Mouse (Mus musculus) forebrain, embryonic 13.5 days (tissue): Measurements from ENCODE around the gene Chd4. TPM values are rescaled to one million over a fixed set of nuclear protein-coding genes. Genes with fewer than 3 reads are reported as not detected.

Experiments used
- ATAC-seq: fragments of 200-750 bp; cut with Nextera tagmentation; 2 replicates; pipeline ENCODE4 v1.8.0; 2017
- H3K27ac ChIP-seq: fragments of 300-500 bp; sonication (generic); 2 replicates; pipeline ENCODE4 v1.5.1; 2015; ENCODE audit warnings: inconsistent platforms, mild to moderate bottlenecking, moderate library complexity
- H3K27me3 ChIP-seq: fragments of 300-500 bp; sonication (generic); 2 replicates; pipeline ENCODE4 v1.6.1; 2015; ENCODE audit warnings: mild to moderate bottlenecking, inconsistent platforms
- H3K36me3 ChIP-seq: fragments of 300-500 bp; sonication (generic); 2 replicates; pipeline ENCODE4 v1.6.1; 2015; ENCODE audit warnings: mild to moderate bottlenecking, inconsistent platforms; ENCODE audit not compliant: poor library complexity, severe bottlenecking
- H3K4me1 ChIP-seq: fragments of 300-500 bp; sonication (generic); 2 replicates; pipeline ENCODE4 v1.6.1; 2015; ENCODE audit warnings: inconsistent platforms
- H3K4me2 ChIP-seq: fragments of 300-500 bp; sonication (generic); 2 replicates; pipeline ENCODE4 v1.6.1; 2015; ENCODE audit warnings: inconsistent platforms, mild to moderate bottlenecking, moderate library complexity
- H3K4me3 ChIP-seq: fragments of 300-500 bp; sonication (generic); 2 replicates; pipeline ENCODE4 v1.5.1; 2015; ENCODE audit warnings: mild to moderate bottlenecking, inconsistent platforms
- H3K9ac ChIP-seq: fragments of 300-500 bp; sonication (generic); 2 replicates; pipeline ENCODE4 v1.6.1; 2015; ENCODE audit warnings: mild to moderate bottlenecking, inconsistent platforms
- H3K9me3 ChIP-seq: fragments of 300-500 bp; sonication (generic); replicated peaks from 2 replicates; pipeline ENCODE4 v1.6.1; 2016; ENCODE audit warnings: inconsistent platforms
- WGBS: fragments of 180-500 bp; shearing (Covaris S2); methylation state at CpG from one replicate; pipeline ENCODE4 v1.1.7; 2015; 5-methylcytosine and 5-hydroxymethylcytosine counted together
- polyA plus RNA-seq: library from polyadenylated mRNA; unstranded; fragments of >200 nt; fragmentation: Nextera tagmentation; extraction: Ambion mirVana; gene quantifications from 2 replicates; pipeline ENCODE4 v1.2.1, GENCODE M21; 2015

Chd4 gene
- polyA plus RNA-seq, 1 experiment from 2014 or later, result 114 TPM

DNA sequence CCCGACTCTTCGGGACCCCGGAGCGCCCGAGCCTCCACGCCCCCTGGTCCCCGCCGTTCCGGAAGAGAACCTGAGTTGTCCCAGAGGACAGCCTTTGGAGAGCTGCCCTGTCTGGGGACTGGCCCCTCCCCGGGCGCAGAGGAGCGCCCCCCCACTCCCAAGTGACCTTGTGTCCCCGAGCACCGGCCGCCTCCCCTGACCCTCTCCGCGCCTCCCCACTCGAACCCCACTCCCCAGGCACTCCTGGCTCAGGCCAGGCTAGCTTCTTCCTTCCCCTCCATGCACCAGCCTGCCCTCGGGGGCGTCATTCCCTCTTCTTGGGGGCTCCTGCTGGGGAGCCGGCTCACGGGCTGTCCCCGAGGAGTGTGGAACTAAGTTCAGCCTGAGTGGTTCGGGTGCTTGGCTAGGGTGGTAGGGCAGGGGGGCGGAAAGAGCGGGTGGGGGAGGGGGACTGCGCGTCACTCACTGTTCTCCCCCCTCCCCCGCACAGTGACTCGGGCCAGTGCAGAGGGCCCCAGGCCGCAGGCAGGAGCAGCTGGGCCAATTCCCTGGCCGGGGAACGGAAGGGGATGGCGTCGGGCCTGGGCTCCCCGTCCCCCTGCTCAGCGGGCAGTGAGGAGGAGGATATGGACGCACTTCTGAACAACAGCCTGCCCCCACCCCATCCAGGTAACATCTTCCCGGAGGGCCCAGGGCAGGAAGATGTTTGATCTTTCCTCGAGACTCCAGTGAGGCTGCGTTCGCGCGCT, 990 bp downstream of the Chd4 start:
- Histone ChIP-seq H3K9me3 (no peaks in the 10 kb centered on the region), H3K4me1 (peaks cover 42% of the 10 kb centered on the region), H3K9ac (peak overlapping the region; percentile 97), H3K36me3 (peaks cover 38% of the 10 kb centered on the region), H3K4me3 (peak overlapping the region; percentile 97), H3K27me3 (no peaks in the 10 kb centered on the region), H3K4me2 (peak overlapping the region; percentile 97), H3K27ac (peak overlapping the region; percentile 95)
- WGBS, result 1% methylated on average over 40 of the region's 44 CpGs
- ATAC-seq, result peak; percentile 36

- peak; percentile 7 for ATAC-seq
- H3K9me3 ChIP-seq, result no peaks in the 10 kb centered on the region
- under 1% methylated on average over 12 of the region's 12 CpGs for WGBS
- H3K27ac ChIP-seq, result peak overlapping the region; percentile 95
- H3K4me2 ChIP-seq, result peak overlapping the region; percentile 97
- peaks cover 44% of the 10 kb centered on the region for H3K36me3 ChIP-seq
- H3K4me1 ChIP-seq, result peaks cover 42% of the 10 kb centered on the region
- peak overlapping the region; percentile 97 for H3K9ac ChIP-seq
- peak overlapping the region; percentile 97 for H3K4me3 ChIP-seq
- no peaks in the 10 kb centered on the region for H3K27me3 ChIP-seq
These were observed 1.5 kb downstream of the Chd4 start for GRCm38 (mm10) chr6:125097346-125097689.

- ATAC-seq, result no peak
- Histone ChIP-seq H3K4me1 (peaks cover 42% of the 10 kb centered on the region), H3K27me3 (no peaks in the 10 kb centered on the region), H3K9ac (peak overlapping the region; percentile 97), H3K36me3 (peaks cover 50% of the 10 kb centered on the region), H3K4me3 (peak overlapping the region; percentile 97), H3K4me2 (peak overlapping the region; percentile 97), H3K9me3 (no peaks in the 10 kb centered on the region), H3K27ac (peak overlapping the region; percentile 6; the same call in 1 of the 2 replicates)
- 53% methylated on average over 8 of the region's 8 CpGs for WGBS
These were observed 2.2 kb downstream of the Chd4 start for GRCm38 (mm10) chr6:125097951-125098350.

DNA sequence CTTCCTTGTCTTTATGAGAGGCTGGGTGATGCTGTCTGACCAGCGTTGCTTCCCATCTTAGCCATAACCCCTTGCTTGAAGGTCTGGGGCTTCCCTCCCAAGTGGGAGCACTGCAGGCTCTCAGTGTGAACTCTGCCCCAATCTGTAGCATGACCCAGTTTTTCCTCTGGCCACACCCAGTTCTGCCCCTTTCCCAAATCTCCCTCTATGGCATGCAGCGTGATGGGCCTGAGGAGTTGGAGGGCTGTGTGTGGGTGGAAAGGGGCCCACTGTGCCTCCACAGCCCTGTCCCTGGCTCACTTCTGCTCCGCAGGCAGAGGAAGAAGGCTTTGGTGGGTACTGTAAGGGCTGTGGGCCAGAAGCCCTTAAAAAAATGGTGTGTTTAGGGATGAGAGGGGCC, 2.7 kb downstream of the Chd4 start:
- WGBS, result 59% methylated on average over 3 of the region's 3 CpGs
- Histone ChIP-seq H3K36me3 (peaks cover 56% of the 10 kb centered on the region), H3K4me3 (peak overlapping the region; percentile 97), H3K27me3 (no peaks in the 10 kb centered on the region), H3K4me2 (peak overlapping the region; percentile 97), H3K27ac (peak overlapping the region; percentile 90), H3K9ac (peak overlapping the region; percentile 97), H3K4me1 (peaks cover 42% of the 10 kb centered on the region), H3K9me3 (no peaks in the 10 kb centered on the region)
- ATAC-seq, result no peak

DNA sequence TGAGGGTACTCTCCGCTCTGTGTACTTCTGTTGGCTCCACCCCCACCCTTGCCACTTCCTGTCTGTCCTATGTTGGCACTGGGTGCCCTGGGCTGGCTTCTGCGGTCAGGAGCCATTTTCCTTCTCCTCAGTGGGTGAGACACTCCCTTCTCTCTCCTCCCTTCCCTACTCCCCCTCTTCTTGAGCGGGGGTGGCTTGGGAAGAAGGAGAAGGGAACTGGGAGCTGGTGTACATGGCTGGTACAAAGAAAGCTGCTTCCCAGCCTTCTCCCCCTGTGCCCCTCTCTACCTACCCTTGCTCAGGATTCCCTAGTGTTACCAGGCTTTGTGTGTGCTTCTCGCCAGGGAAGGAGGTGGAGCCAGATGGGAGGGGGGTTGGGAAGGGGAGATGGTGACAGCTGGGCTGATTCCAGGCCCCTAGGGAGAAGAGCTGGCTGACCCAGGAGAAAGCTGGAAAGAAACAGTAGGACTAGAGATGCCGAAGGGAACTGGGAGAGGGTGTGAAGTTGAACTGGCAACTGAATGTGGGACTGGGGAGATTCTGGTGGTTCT, 3.7 kb downstream of the Chd4 start:
- no peaks in the 10 kb centered on the region for H3K9me3 ChIP-seq
- WGBS, result 37% methylated on average over 5 of the region's 5 CpGs
- no peaks in the 10 kb centered on the region for H3K27me3 ChIP-seq
- peak; percentile 12; the same call in 1 of the 2 replicates for ATAC-seq
- H3K4me1 ChIP-seq, result peaks cover 42% of the 10 kb centered on the region
- H3K4me3 ChIP-seq, result peak overlapping the region; percentile 97
- peak overlapping the region; percentile 97 for H3K9ac ChIP-seq
- H3K4me2 ChIP-seq, result peak overlapping the region; percentile 97
- peaks cover 65% of the 10 kb centered on the region for H3K36me3 ChIP-seq
- peak overlapping the region; percentile 90 for H3K27ac ChIP-seq

DNA sequence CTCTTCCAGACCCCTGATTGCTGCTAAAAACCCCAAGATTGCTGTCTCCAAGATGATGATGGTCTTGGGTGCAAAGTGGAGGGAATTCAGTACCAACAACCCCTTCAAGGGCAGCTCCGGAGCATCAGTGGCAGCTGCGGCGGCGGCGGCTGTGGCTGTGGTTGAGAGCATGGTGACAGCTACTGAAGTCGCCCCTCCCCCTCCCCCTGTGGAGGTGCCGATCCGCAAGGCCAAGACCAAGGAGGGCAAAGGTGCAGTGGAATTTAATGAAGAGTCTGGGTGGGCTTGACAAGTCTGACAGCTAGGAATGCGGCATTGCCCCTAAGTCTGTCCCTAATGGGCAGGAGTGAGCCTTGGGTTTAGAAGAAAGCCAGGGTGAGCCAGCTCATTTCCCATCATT, 5.7 kb downstream of the Chd4 start:
- Histone ChIP-seq H3K4me2 (no peak overlapping the region), H3K36me3 (peaks cover 85% of the 10 kb centered on the region), H3K4me3 (no peak overlapping the region), H3K4me1 (peaks cover 35% of the 10 kb centered on the region), H3K9me3 (no peaks in the 10 kb centered on the region), H3K9ac (no peak overlapping the region), H3K27me3 (no peaks in the 10 kb centered on the region), H3K27ac (no peak overlapping the region)
- ATAC-seq, result no peak
- WGBS, result 89% methylated on average over 9 of the region's 9 CpGs

DNA sequence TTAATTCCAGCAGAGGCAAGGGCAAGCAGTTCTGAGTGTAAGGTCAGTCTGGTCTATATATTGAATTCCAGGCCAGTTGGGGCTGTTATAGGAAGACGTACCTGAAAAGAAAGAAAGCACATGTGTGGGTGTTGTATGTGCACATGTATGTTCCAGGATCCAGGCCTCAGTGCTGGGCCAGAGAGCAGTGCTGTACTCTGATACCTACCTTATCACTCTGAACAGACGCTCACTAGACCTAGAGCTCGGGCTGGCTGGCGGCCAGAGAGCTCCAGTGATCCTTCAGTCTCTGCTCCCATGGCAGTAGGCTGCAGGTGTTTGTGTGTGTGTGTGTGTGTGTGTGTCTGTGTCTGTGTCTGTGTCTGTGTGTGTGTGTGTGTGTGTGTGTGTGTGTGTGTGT, 8.4 kb downstream of the Chd4 start:
- Histone ChIP-seq H3K4me3 (no peak overlapping the region), H3K27me3 (no peaks in the 10 kb centered on the region), H3K4me2 (no peak overlapping the region), H3K4me1 (peaks cover 15% of the 10 kb centered on the region), H3K27ac (no peak overlapping the region), H3K9ac (no peak overlapping the region), H3K9me3 (no peaks in the 10 kb centered on the region), H3K36me3 (peaks cover 99% of the 10 kb centered on the region)
- WGBS, result 91% methylated on average over 4 of the region's 4 CpGs
- ATAC-seq, result no peak

DNA sequence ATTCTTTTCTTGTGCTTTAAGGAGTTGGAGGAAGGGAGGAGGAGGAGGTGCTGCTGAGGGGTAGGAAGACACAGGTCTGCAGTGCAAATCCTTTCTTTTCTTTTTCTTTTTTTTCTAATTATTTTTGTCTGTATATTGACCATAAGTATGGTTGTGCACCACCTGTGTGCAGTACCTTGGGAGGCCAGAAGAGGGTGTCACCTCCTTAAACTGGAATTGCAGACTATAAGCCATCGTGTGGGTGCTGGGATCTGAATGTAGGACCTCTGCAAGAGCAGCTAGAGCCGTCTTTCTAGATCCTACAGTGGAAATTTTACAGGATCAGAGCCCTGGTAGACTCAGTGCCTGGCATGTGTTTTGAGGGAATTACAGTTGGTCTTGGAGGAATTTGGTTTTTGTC, 11.9 kb downstream of the Chd4 start:
- 95% methylated on average over 2 of the region's 2 CpGs for WGBS

GRCm38 (mm10) chr6:125109371-125109770, 13.6 kb downstream of the Chd4 start:
- Histone ChIP-seq H3K9me3 (no peaks in the 10 kb centered on the region), H3K4me2 (no peak overlapping the region), H3K4me1 (no peaks in the 10 kb centered on the region), H3K9ac (no peak overlapping the region), H3K4me3 (no peak overlapping the region), H3K27ac (no peak overlapping the region), H3K27me3 (no peaks in the 10 kb centered on the region), H3K36me3 (peaks cover 100% of the 10 kb centered on the region)
- no peak for ATAC-seq
- 90% methylated on average over 14 of the region's 14 CpGs for WGBS

More for the DNA sequence above, 11.9 kb downstream of the Chd4 start:
- Histone ChIP-seq H3K27ac (no peak overlapping the region), H3K36me3 (peaks cover 99% of the 10 kb centered on the region), H3K4me1 (no peaks in the 10 kb centered on the region), H3K4me2 (no peak overlapping the region), H3K27me3 (no peaks in the 10 kb centered on the region), H3K9me3 (no peaks in the 10 kb centered on the region), H3K9ac (no peak overlapping the region), H3K4me3 (no peak overlapping the region)
- ATAC-seq, result no peak

- H3K4me2 ChIP-seq, result no peak overlapping the region
- no peak for ATAC-seq
These were observed 15.1 kb downstream of the Chd4 start for GRCm38 (mm10) chr6:125110927-125111326.

GRCm38 (mm10) chr6:125112553-125112952, 16.8 kb downstream of the Chd4 start:
- Histone ChIP-seq H3K9me3 (no peaks in the 10 kb centered on the region), H3K4me2 (no peak overlapping the region), H3K27ac (no peak overlapping the region), H3K9ac (no peak overlapping the region), H3K4me3 (no peak overlapping the region), H3K4me1 (no peaks in the 10 kb centered on the region), H3K27me3 (no peaks in the 10 kb centered on the region), H3K36me3 (peaks cover 98% of the 10 kb centered on the region)
- WGBS, result 95% methylated on average over 11 of the region's 11 CpGs
- ATAC-seq, result no peak

More at GRCm38 (mm10) chr6:125110927-125111326, 15.1 kb downstream of the Chd4 start:
- no peak overlapping the region for H3K27ac ChIP-seq
- no peaks in the 10 kb centered on the region for H3K4me1 ChIP-seq
- 90% methylated on average over 7 of the region's 7 CpGs for WGBS
- H3K4me3 ChIP-seq, result no peak overlapping the region
- no peak overlapping the region for H3K9ac ChIP-seq
- no peaks in the 10 kb centered on the region for H3K9me3 ChIP-seq
- H3K27me3 ChIP-seq, result no peaks in the 10 kb centered on the region
- H3K36me3 ChIP-seq, result peaks cover 98% of the 10 kb centered on the region

- Histone ChIP-seq H3K27me3 (no peaks in the 10 kb centered on the region), H3K36me3 (peaks cover 97% of the 10 kb centered on the region), H3K4me1 (no peaks in the 10 kb centered on the region), H3K9me3 (no peaks in the 10 kb centered on the region), H3K4me2 (no peak overlapping the region), H3K9ac (no peak overlapping the region), H3K4me3 (no peak overlapping the region), H3K27ac (no peak overlapping the region)
- 94% methylated on average over 8 of the region's 8 CpGs for WGBS
- no peak for ATAC-seq
These were observed 23.6 kb downstream of the Chd4 start for GRCm38 (mm10) chr6:125119387-125119786.
